Mouse (Mus musculus) megakaryocyte, embryonic 14.5 days (primary cell): ENCODE results near the gene Vwa3a.

Experiments
- FLI1 ChIP-seq: IDR thresholded peaks from 2 replicates; pipeline ENCODE4 v1.6.1; 2012; ENCODE audit warnings: low read length, inconsistent platforms, mixed read lengths
- GATA1 ChIP-seq: IDR thresholded peaks from 3 replicates; pipeline ENCODE4 v1.6.1; 2012; ENCODE audit warnings: mixed read lengths, low read length, inconsistent platforms, borderline replicate concordance

DNA sequence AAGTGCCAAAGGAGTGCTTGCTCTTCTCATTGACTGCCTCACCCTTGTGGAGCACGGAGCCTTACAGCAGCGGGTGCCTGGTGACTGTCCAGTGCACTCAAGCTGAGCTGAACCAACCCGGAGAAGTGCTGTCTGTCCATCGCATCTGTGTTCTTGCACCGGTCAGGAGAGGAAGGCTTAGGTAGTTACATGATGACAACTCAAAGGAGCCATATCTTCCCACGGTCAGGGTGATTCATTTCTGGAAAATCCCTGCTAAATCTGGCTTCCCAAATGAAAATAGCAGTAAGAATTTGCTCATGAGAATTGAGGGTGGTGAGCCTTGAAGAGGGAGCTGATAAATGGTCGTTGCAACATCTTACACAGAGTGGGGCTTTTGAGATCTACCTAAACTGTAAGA is 12.8 kb downstream of the Vwa3a start:
- TF ChIP-seq GATA1, result no peak
- no peak for TF ChIP-seq FLI1
